Mouse (Mus musculus) liver, adult (tissue): ENCODE data around the gene Kctd4.

Source experiments
- GATA4 ChIP-seq: IDR thresholded peaks from 2 replicates; pipeline ENCODE4 v1.6.1; 2014; ENCODE audit warnings: mild to moderate bottlenecking, low read length; ENCODE audit not compliant: insufficient replicate concordance

Kctd4 gene

GRCm38 (mm10) chr14:75976107-75976506 is 21.3 kb downstream of the Kctd4 start:
- no peak for TF ChIP-seq GATA4

GRCm38 (mm10) chr14:75981231-75981630 is 26.4 kb downstream of the Kctd4 start:
- no peak for TF ChIP-seq GATA4

- no peak for TF ChIP-seq GATA4
Observed at GRCm38 (mm10) chr14:75983891-75984290, 29.1 kb downstream of the Kctd4 start.

- no peak for TF ChIP-seq GATA4
Observed at GRCm38 (mm10) chr14:75985112-75985511, 30.3 kb downstream of the Kctd4 start.

- no peak for TF ChIP-seq GATA4
Observed at GRCm38 (mm10) chr14:75986878-75987483, 32.2 kb downstream of the Kctd4 start.

GRCm38 (mm10) chr14:75989168-75989567 is 34.4 kb downstream of the Kctd4 start:
- TF ChIP-seq GATA4 = no peak

DNA sequence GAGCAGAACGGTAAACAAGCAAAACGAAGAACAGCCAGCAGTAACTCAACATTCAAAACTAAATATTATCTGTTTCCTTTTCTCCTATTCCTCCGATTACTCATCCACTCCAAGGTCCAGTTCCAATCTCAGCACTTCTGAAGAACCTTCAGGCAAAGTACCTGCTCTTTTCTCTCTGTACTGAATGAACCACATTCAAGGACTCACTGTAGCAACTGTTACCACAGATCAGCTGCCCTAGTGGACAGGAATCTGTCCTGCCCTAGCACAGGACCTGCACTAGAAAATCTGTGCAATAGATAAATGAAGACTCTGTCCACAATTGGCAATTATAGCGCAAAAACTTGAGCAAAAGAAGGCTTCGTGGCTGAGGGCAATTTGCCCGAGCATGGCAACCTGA is 36.1 kb downstream of the Kctd4 start:
- TF ChIP-seq GATA4 = no peak

DNA sequence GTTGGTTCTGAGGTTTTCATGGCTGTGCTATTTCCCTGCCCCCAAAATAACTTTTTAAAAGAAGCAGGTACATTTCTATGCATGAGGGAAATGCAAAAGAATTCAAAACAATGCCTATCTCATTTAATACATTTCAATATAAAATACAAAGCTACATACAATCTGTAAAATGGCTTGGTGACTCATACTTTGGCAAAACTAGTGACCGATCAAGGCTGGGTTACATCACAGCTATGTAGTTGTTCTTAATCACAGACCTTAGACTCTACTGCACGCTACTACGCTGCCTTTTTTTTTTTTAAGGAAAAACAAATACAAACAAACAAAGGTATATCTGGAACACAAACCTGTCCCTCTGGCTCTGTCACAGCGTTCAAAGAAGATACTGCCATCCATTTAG is 37.6 kb downstream of the Kctd4 start:
- no peak for TF ChIP-seq GATA4

GRCm38 (mm10) chr14:75998082-75998481 is 43.3 kb downstream of the Kctd4 start:
- no peak for TF ChIP-seq GATA4

DNA sequence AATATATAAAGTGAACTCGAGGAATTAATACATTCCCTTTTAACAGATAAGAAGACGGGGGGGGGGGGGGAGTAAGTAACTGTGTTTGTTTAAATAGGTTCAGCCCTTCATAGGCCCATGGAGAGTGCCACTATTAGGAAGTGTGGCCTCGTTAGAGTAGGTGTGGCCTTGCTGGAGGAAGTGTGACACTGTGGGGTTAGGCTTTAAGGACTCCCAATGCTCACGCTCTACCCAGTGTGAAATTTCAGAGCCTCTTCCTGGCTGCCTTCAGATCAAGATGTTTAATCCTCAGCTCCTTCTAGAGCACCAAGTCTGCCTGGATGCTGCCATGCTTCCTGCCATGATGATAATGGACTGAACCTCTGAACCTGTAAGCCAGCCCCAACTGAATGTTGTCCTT is 47.0 kb downstream of the Kctd4 start:
- no peak for TF ChIP-seq GATA4

- no peak for TF ChIP-seq GATA4
Observed at GRCm38 (mm10) chr14:76005011-76005410, 50.2 kb downstream of the Kctd4 start.

DNA sequence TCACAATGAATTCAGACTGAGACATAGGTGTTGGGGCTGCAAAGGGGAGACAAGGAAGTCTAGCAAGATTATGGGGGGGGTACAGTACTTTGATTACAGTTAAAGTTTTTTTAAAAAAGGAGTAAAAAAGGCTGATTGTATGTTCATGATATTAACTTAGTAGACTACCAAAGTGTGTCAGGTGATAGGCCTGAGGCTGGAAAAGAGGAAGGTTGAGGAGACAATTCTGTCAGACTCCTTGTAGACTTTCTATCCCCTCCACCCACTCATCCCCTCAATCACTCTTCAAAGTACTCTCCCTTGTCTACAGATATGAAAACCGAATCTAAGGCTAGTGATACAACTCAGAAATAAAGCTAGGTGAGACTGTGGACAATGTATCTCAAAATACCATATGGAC is 53.4 kb downstream of the Kctd4 start:
- TF ChIP-seq GATA4 = no peak

DNA sequence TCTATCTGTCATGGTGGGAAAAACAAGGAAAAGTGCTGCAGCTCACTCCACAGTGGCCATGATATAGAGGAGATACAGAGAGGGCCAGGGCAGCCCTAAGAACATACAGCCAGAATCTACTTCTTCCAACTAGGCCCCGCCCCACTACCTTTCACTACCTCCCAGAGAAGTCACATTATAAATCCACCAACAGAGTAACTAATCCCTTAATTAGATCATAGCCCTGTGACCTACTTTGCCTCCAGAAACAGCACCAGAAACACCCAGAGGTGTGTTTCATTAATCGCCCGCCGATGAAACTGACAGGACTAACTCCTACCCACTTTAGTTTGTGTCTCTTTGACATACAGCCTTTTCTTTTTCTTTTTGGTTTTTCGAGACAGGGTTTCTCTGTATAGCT is 54.4 kb downstream of the Kctd4 start:
- no peak for TF ChIP-seq GATA4

- peak; percentile 25; the same call in 1 of the 2 replicates for TF ChIP-seq GATA4
Observed at GRCm38 (mm10) chr14:76010102-76011061, 55.6 kb downstream of the Kctd4 start, which contains the start of gene Gtf2f2. Gene Gtf2f2, minus strand, starts transcription at chr14:76010865.

DNA sequence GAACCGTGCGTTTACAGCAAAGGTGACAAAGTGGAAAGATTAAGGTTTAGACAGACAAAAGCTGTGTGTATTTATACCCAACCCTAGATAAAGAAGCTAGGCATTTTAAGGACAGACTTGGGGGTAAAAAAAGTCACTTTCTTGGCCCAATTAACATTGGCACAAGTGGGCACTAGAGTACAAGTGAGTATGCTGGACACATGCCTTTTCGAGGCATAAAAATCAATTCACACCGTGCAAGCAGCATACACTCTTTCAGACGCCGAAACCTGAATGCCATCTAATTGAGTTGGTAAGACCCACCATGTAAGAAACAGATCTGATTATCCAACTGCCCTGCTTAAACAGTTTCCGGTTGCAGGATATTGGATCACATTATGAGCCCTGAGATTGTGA is 56.3 kb downstream of the Kctd4 start:
- TF ChIP-seq GATA4 = no peak

DNA sequence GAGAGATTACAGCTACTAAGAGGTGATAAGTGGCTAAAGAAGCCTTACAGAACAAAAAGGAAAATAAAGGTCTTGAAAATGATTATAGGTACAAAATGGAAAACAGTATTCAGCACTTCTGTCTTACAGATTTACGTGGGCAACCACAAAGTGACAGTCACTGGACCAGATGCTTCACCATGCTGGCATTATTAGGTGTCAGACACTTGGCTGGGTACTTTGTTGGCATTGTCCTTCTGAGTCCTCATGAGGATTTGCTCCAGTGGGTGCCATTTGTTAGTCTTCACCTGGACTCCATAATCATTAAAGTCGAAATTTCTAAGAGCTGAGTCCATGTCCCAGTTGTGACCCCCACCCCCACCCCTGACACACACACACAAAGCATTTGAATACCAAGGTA is 59.5 kb downstream of the Kctd4 start:
- TF ChIP-seq GATA4 = no peak
